ENCODE assay signal across 27 mouse cellular contexts in genomic region chr2:20216686-20217437, GRCm38 (mm10).
DNase-seq lines count a peak whose midpoint lies in the region; TF ChIP-seq lines count a peak whose summit lies in the region.
"Had no signal": no experiment of that assay in that cellular context is flagged by ENCODE, and none has a peak within 500 bp of the region (broad histone marks: within the 10 kb centered on the region; RNA-seq: fewer than 3 reads in every experiment).

No protein-coding gene starts in this region.

- intact Hi-C loops in left cerebral cortex, postnatal 10 days (cut with DNase I), result no loop called here
- intact Hi-C loops in left cerebral cortex, adult 2 months (cut with DNase I), result loop anchor here (2.0 kb wide), 1 partner anchor 32 kb away; no protein-coding TSS in a partner anchor

- DNase-seq in frontal cortex, postnatal 36 days (ENCODE audit: low spot score in 2 of 2), result peak; percentile 33 to 71
- DNase-seq in frontal cortex, postnatal 14 days (ENCODE audit: low spot score in 2 of 2), result no peak
- DNase-seq in left cerebral cortex, adult 18-20 months (ENCODE audit: low spot score in 2 of 2), result peak; percentile 60 to 62
- DNase-seq in left cerebral cortex, postnatal 10 days (ENCODE audit: extremely low spot score in 1 of 2, low spot score in 2 of 2), result no peak
- DNase-seq in left cerebral cortex, adult 2 months (ENCODE audit: extremely low spot score in 1 of 2, low spot score in 2 of 2), result peak; percentile 10 to 42
- peak; percentile 45 for DNase-seq in right cerebral cortex, postnatal 25 days
- no peak for DNase-seq in ovary, adult 18-20 months (ENCODE audit: low spot score)
- DNase-seq in cerebellum, postnatal 36 days, result no peak
- DNase-seq: adrenal gland, postnatal 10 days; cerebellum, adult 11-12 months; cerebellum, postnatal 10 days; gastrocnemius, postnatal 14 days; kidney, adult 18-20 months; kidney, postnatal 25 days; liver; lung, embryonic 14.5 days; lung, postnatal 14 days; thymus, adult 2 months; thymus, postnatal 4 days had no signal

- H3K27ac ChIP-seq in left cerebral cortex, adult 2 months, result peak overlapping the region; percentile 64; the same call in 1 of the 2 replicates
- H3K27ac ChIP-seq: embryonic facial prominence, embryonic 10.5 days; embryonic facial prominence, embryonic 15.5 days; forebrain, embryonic 12.5 days; heart, embryonic 15.5 days; kidney, embryonic 15.5 days; liver, embryonic 15.5 days; midbrain, embryonic 15.5 days; stomach, postnatal 0 days had no signal

- TF ChIP-seq CTCF in left cerebral cortex, adult 2 months (IDR thresholded peaks at IDR 0.05), result no peak

- H3K4me3 ChIP-seq in left cerebral cortex, adult 2 months, result no peak overlapping the region
- H3K4me3 ChIP-seq: embryonic facial prominence, embryonic 10.5 days; embryonic facial prominence, embryonic 15.5 days; forebrain, embryonic 12.5 days; heart, embryonic 15.5 days; kidney, embryonic 15.5 days; liver, embryonic 15.5 days; midbrain, embryonic 15.5 days had no signal

Comparison
In these comparisons a context has a peak if more than half of its experiments do, and no peak if none do; other contexts are left out.
1. DNase-seq: peak in frontal cortex, postnatal 36 days (2 of 2), left cerebral cortex, adult 18-20 months (2 of 2), left cerebral cortex, adult 2 months (2 of 2) and right cerebral cortex, postnatal 25 days (single experiment); none in frontal cortex, postnatal 14 days (0 of 2), left cerebral cortex, postnatal 10 days (0 of 2), ovary, adult 18-20 months (single experiment) and cerebellum, postnatal 36 days (0 of 2).